Mouse (Mus musculus): ENCODE data around the gene Tmcc2.

- no peak for TF ChIP-seq CTCF (IDR thresholded peaks at IDR 0.05; ENCODE audit: borderline replicate concordance, control insufficient read depth, extremely low read depth, insufficient read depth, low read length, poor library complexity)
- TF ChIP-seq POLR2A (IDR thresholded peaks at IDR 0.05; ENCODE audit: control insufficient read depth, extremely low read depth, insufficient read depth, low read length, poor library complexity) = no peak
Measured at GRCm38 (mm10) chr1:132364896-132365557, 26.1 kb downstream of the Tmcc2 start.

All from thymus, adult 2 months (tissue).